Comparison of ENCODE assay signal across 8 mouse cellular contexts in genomic region chr1:171251594-171252324, GRCm38 (mm10). TPM values are rescaled to one million over a fixed set of nuclear protein-coding genes. Genes with fewer than 3 reads are reported as not detected.
DNase-seq lines count a peak whose midpoint lies in the region; ATAC-seq lines count a peak whose summit lies in the region.

No protein-coding gene starts in this region.

- DNase-seq in gastrocnemius, postnatal 10 days = peak; percentile 58
- DNase-seq in gastrocnemius, postnatal 36 days = no peak
- DNase-seq in Muller cell, postnatal 12 days (ENCODE audit: inconsistent ontology term) = peak; percentile 84
- peak; percentile 70 to 79 for DNase-seq in kidney, postnatal 4 days
- no peak for DNase-seq in left cerebral cortex, postnatal 25 days (ENCODE audit: low spot score in 2 of 2)

- 10% methylated on average over 13 of the region's 13 CpGs for WGBS in heart, embryonic 11.5 days (ENCODE audit: insufficient replicate concordance)
- WGBS in neural tube, embryonic 15.5 days = 10% methylated on average over 13 of the region's 13 CpGs

- H3K4me2 ChIP-seq in heart, embryonic 11.5 days = peak overlapping the region; percentile 51
- H3K4me2 ChIP-seq in neural tube, embryonic 15.5 days = peak overlapping the region; percentile 49

- H3K9ac ChIP-seq in heart, embryonic 11.5 days (ENCODE audit: low read depth, low read length) = peak overlapping the region; percentile 50
- no peak overlapping the region for H3K9ac ChIP-seq in neural tube, embryonic 15.5 days (replicated peaks)

- H3K27ac ChIP-seq in heart, embryonic 11.5 days (ENCODE audit: low read depth, low read length) = peak overlapping the region; percentile 15; the same call in 1 of the 2 replicates
- H3K27ac ChIP-seq in neural tube, embryonic 15.5 days (replicated peaks) = peak overlapping the region; percentile 60

- peak overlapping the region; percentile 32; the same call in 1 of the 2 replicates for H3K4me3 ChIP-seq in heart, embryonic 11.5 days (ENCODE audit: low read depth, low read length)
- H3K4me3 ChIP-seq in neural tube, embryonic 15.5 days (replicated peaks) = peak overlapping the region; percentile 12

- intact Hi-C loops in gastrocnemius, postnatal 36 days (cut with DNase I) = no loop called here
- intact Hi-C loops in left cerebral cortex, postnatal 25 days (cut with DNase I) = loop anchor here (10.0 kb wide), 1 partner anchor 357 kb away; no protein-coding TSS in a partner anchor

- peaks cover 32% of the 10 kb centered on the region for H3K4me1 ChIP-seq in heart, embryonic 11.5 days (ENCODE audit: control insufficient read depth, insufficient read depth, low read length)
- peaks cover 42% of the 10 kb centered on the region for H3K4me1 ChIP-seq in neural tube, embryonic 15.5 days

- 0 out of 2 replicates have a peak, but pooled peaks cover 3% of the 10 kb centered on the region for H3K27me3 ChIP-seq in heart, embryonic 11.5 days (ENCODE audit: control insufficient read depth, insufficient read depth, low read length)
- no peaks in the 10 kb centered on the region for H3K27me3 ChIP-seq in neural tube, embryonic 15.5 days (replicated peaks)

- no peak for ATAC-seq in heart, embryonic 11.5 days (replicated peaks; ENCODE audit: insufficient number of reproducible peaks, low FRiP score, low TSS enrichment)
- no peak for ATAC-seq in neural tube, embryonic 15.5 days (ENCODE audit: low FRiP score)
- no peak for ATAC-seq in megakaryocyte progenitor cell, adult 5-6 weeks (replicated peaks; ENCODE audit: poor library complexity)

- H3K36me3 ChIP-seq in heart, embryonic 11.5 days (ENCODE audit: control insufficient read depth, insufficient read depth, low read length) = no peaks in the 10 kb centered on the region
- H3K36me3 ChIP-seq in neural tube, embryonic 15.5 days = no peaks in the 10 kb centered on the region

- H3K9me3 ChIP-seq in heart, embryonic 11.5 days (replicated peaks; ENCODE audit: control insufficient read depth, low read length) = no peaks in the 10 kb centered on the region
- H3K9me3 ChIP-seq in neural tube, embryonic 15.5 days (replicated peaks) = no peaks in the 10 kb centered on the region

RNA-seq across cellular contexts. Expression of gene Ndufs2, which starts 0.6 kb away (rescaled TPM):
- total RNA-seq in gastrocnemius, postnatal 10 days (2021) = 100 to 1,000 TPM; 468 to 578 TPM
- total RNA-seq in gastrocnemius, postnatal 36 days (2021) = 100 to 1,000 TPM; 874 to 989 TPM
- polyA plus RNA-seq in heart, embryonic 11.5 days (2014; fragmentation: Nextera tagmentation; extraction: Ambion mirVana) = 446 and 471 TPM in 2 replicates
- polyA plus RNA-seq in neural tube, embryonic 15.5 days (2015; fragmentation: Nextera tagmentation; extraction: Ambion mirVana) = 237 and 260 TPM in 2 replicates
- total RNA-seq in megakaryocyte progenitor cell, adult 5-6 weeks (2015) = 255 and 280 TPM in 2 replicates
- 323 and 395 TPM in 2 replicates for total RNA-seq in megakaryocyte progenitor cell, adult 5-6 weeks (2017)
- total RNA-seq in left cerebral cortex, postnatal 25 days (2021) = 100 to 1,000 TPM; 258 to 278 TPM

RNA-seq across cellular contexts. Expression of gene Adamts4, which starts 1.5 kb away (rescaled TPM):
- 1 to 10 TPM; 3.9 to 8.0 TPM for total RNA-seq in gastrocnemius, postnatal 10 days (2021)
- total RNA-seq in gastrocnemius, postnatal 36 days (2021) = under 1 TPM; 0.28 to 0.54 TPM
- 1.5 and 1.7 TPM in 2 replicates for polyA plus RNA-seq in heart, embryonic 11.5 days (2014; fragmentation: Nextera tagmentation; extraction: Ambion mirVana)
- polyA plus RNA-seq in neural tube, embryonic 15.5 days (2015; fragmentation: Nextera tagmentation; extraction: Ambion mirVana) = 3.3 and 3.6 TPM in 2 replicates
- not detected in 2 replicates for total RNA-seq in megakaryocyte progenitor cell, adult 5-6 weeks (2015)
- not detected in 2 replicates for total RNA-seq in megakaryocyte progenitor cell, adult 5-6 weeks (2017)
- 10 to 100 TPM; 10.9 to 12.8 TPM for total RNA-seq in left cerebral cortex, postnatal 25 days (2021)

RNA-seq across cellular contexts. Expression of gene Fcer1g, which starts 17.6 kb away (rescaled TPM):
- total RNA-seq in gastrocnemius, postnatal 10 days (2021) = 10 to 100 TPM; 10.4 to 13.3 TPM
- 1 to 10 TPM; 2.5 to 4.9 TPM for total RNA-seq in gastrocnemius, postnatal 36 days (2021)
- polyA plus RNA-seq in heart, embryonic 11.5 days (2014; fragmentation: Nextera tagmentation; extraction: Ambion mirVana) = 12.1 and 18.4 TPM in 2 replicates
- 32.0 and 46.6 TPM in 2 replicates for polyA plus RNA-seq in neural tube, embryonic 15.5 days (2015; fragmentation: Nextera tagmentation; extraction: Ambion mirVana)
- total RNA-seq in megakaryocyte progenitor cell, adult 5-6 weeks (2015) = 293 and 379 TPM in 2 replicates
- total RNA-seq in megakaryocyte progenitor cell, adult 5-6 weeks (2017) = 101 and 178 TPM in 2 replicates
- 10 to 100 TPM; 14.9 to 15.1 TPM for total RNA-seq in left cerebral cortex, postnatal 25 days (2021)

RNA-seq across cellular contexts. Expression of gene B4galt3, which starts 18.4 kb away (rescaled TPM):
- 10 to 100 TPM; 11.0 to 17.6 TPM for total RNA-seq in gastrocnemius, postnatal 10 days (2021)
- total RNA-seq in gastrocnemius, postnatal 36 days (2021) = 10 to 100 TPM in 1 of 2 experiments, 1 to 10 TPM in 1; 9.6 to 10.5 TPM
- polyA plus RNA-seq in heart, embryonic 11.5 days (2014; fragmentation: Nextera tagmentation; extraction: Ambion mirVana) = 48.4 and 49.4 TPM in 2 replicates
- polyA plus RNA-seq in neural tube, embryonic 15.5 days (2015; fragmentation: Nextera tagmentation; extraction: Ambion mirVana) = 90.6 and 97.6 TPM in 2 replicates
- total RNA-seq in megakaryocyte progenitor cell, adult 5-6 weeks (2015) = 14.7 and 16.1 TPM in 2 replicates
- 18.0 and 22.6 TPM in 2 replicates for total RNA-seq in megakaryocyte progenitor cell, adult 5-6 weeks (2017)
- 10 to 100 TPM; 58.1 to 63.6 TPM for total RNA-seq in left cerebral cortex, postnatal 25 days (2021)

RNA-seq across cellular contexts. Expression of gene Apoa2, which starts 26.9 kb away (rescaled TPM):
- 1 to 10 TPM in 1 of 2 experiments, not detected in 1; 4.2 TPM for total RNA-seq in gastrocnemius, postnatal 10 days (2021)
- total RNA-seq in gastrocnemius, postnatal 36 days (2021) = 1 to 10 TPM in 1 of 2 experiments, not detected in 1; 1.7 TPM
- polyA plus RNA-seq in heart, embryonic 11.5 days (2014; fragmentation: Nextera tagmentation; extraction: Ambion mirVana) = 13.6 and 55.4 TPM in 2 replicates
- polyA plus RNA-seq in neural tube, embryonic 15.5 days (2015; fragmentation: Nextera tagmentation; extraction: Ambion mirVana) = 11.1 and 12.9 TPM in 2 replicates
- 0.94 and 2.3 TPM in 2 replicates for total RNA-seq in megakaryocyte progenitor cell, adult 5-6 weeks (2015)
- total RNA-seq in megakaryocyte progenitor cell, adult 5-6 weeks (2017) = not detected in 2 replicates
- total RNA-seq in left cerebral cortex, postnatal 25 days (2021) = 1 to 10 TPM; 2.7 to 3.1 TPM

Comparison
In these comparisons a context has a peak if more than half of its experiments do, and no peak if none do; other contexts are left out.
1. DNase-seq: peak in gastrocnemius, postnatal 10 days (single experiment), Muller cell, postnatal 12 days (single experiment) and kidney, postnatal 4 days (2 of 2); none in gastrocnemius, postnatal 36 days (0 of 2) and left cerebral cortex, postnatal 25 days (0 of 2).
2. RNA of gene Fcer1g, which starts 17.6 kb away (total RNA-seq): 101 to 379 TPM in megakaryocyte progenitor cell, adult 5-6 weeks; 14.9 to 15.1 TPM in left cerebral cortex, postnatal 25 days, 10.4 to 13.3 TPM in gastrocnemius, postnatal 10 days and 2.5 to 4.9 TPM in gastrocnemius, postnatal 36 days; every median in the first group is over 4 times any median in the second.